Mouse (Mus musculus): Measurements from ENCODE around the gene Axdnd1.

DNA sequence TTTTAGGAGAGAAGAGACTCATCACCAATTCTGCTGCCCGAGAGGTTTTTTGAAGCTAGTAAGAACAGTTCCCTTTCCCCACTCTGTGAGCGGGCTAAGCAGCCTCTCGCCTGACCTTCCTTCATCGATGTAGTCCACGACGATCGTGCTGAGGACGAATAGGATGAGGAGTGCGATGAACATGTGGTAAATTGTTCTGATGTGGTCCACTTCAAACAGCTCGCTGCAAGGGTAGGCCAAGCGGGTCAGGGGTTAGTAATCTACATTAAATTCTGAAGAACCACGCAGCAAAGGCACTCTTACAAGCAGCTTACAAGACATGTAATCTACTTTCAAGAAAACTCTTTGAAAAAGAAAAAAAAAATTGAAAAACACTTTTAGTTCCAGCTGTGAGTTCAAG, 21.3 kb upstream of the Axdnd1 start:
- TF ChIP-seq CTCF (IDR thresholded peaks at IDR 0.05; ENCODE audit: low read depth): no peak
- TF ChIP-seq EP300 (IDR thresholded peaks at IDR 0.05; ENCODE audit: low read depth): no peak

Measured in heart, postnatal 0 days (tissue).